Mouse (Mus musculus): ENCODE data around the gene Sdhaf4. TPM values are rescaled to one million over a fixed set of nuclear protein-coding genes. Genes with fewer than 3 reads are reported as not detected.

The Sdhaf4 gene
- polyA plus RNA-seq, 1 experiment from 2014 or later, result 83.5 TPM

- Histone ChIP-seq H3K9me3 (replicated peaks; ENCODE audit: control insufficient read depth, low read length) (peaks cover 3% of the 10 kb centered on the region; the same call in 1 of the 2 replicates), H3K27me3 (ENCODE audit: control insufficient read depth, insufficient read depth, low read length) (no peaks in the 10 kb centered on the region), H3K27ac (ENCODE audit: low read depth, low read length) (no peak overlapping the region), H3K9ac (ENCODE audit: low read depth, low read length) (no peak overlapping the region), H3K4me3 (ENCODE audit: low read depth, low read length) (no peak overlapping the region), H3K4me2 (no peak overlapping the region), H3K36me3 (ENCODE audit: control insufficient read depth, insufficient read depth, low read length) (no peaks in the 10 kb centered on the region), H3K4me1 (ENCODE audit: control insufficient read depth, insufficient read depth, low read length) (no peaks in the 10 kb centered on the region)
- WGBS (ENCODE audit: insufficient replicate concordance), result 29% methylated on average over 1 of the region's 1 CpGs
- ATAC-seq (replicated peaks; ENCODE audit: insufficient number of reproducible peaks, low FRiP score, low TSS enrichment), result no peak
Measured at GRCm38 (mm10) chr1:23966226-23966625, 39.2 kb downstream of the Sdhaf4 start.

- no peaks in the 10 kb centered on the region for H3K36me3 ChIP-seq (ENCODE audit: control insufficient read depth, insufficient read depth, low read length)
- no peak for ATAC-seq (replicated peaks; ENCODE audit: insufficient number of reproducible peaks, low FRiP score, low TSS enrichment)
- peak overlapping the region; percentile 49; the same call in 1 of the 2 replicates for H3K9ac ChIP-seq (ENCODE audit: low read depth, low read length)
- peak overlapping the region; percentile 56 for H3K4me2 ChIP-seq
- no peaks in the 10 kb centered on the region for H3K9me3 ChIP-seq (replicated peaks; ENCODE audit: control insufficient read depth, low read length)
- no peaks in the 10 kb centered on the region for H3K4me1 ChIP-seq (ENCODE audit: control insufficient read depth, insufficient read depth, low read length)
- no peaks in the 10 kb centered on the region for H3K27me3 ChIP-seq (ENCODE audit: control insufficient read depth, insufficient read depth, low read length)
- H3K27ac ChIP-seq (ENCODE audit: low read depth, low read length), result no peak overlapping the region
- WGBS (ENCODE audit: insufficient replicate concordance), result 16% methylated on average over 6 of the region's 6 CpGs
- peak overlapping the region; percentile 26 for H3K4me3 ChIP-seq (ENCODE audit: low read depth, low read length)
Measured at GRCm38 (mm10) chr1:23959415-23959732, 46.1 kb downstream of the Sdhaf4 start.

DNA sequence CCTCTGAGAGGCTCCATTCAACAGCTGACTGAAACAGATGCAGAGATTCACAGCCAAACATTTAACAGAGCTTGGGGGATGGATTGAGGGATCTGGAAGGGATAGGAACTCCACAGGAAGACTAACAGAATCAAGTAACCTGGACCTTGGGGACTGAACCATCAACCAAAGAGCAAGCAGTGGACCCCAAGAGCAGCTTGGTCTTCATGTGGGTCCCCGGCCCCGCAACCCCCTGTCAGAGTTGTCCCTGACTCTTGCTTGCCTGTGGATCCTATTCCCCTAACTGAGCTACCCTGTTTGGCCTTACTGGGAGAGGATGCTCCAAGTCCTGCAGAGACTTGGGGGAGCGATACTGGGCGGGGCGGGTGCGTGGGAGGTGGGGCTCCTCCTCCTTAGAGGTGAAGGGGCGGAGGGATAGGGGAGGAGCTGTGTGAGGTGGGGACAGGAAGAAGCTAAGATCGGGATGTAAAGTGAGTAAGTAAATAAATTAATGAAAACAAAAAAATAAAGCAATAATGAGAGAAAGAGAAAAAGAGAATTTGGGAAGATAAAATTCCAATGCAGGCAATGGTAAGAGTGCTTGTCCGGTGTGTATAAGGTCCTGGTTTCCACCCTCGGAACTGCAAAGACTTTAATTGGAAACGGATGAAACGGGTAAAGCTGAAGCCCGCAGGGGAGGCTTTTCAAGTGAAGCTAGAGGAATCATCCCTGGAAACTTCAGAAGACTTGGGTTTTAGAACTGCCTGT, 46.6 kb downstream of the Sdhaf4 start:
- no peaks in the 10 kb centered on the region for H3K36me3 ChIP-seq (ENCODE audit: control insufficient read depth, insufficient read depth, low read length)
- peak overlapping the region; percentile 26 for H3K4me3 ChIP-seq (ENCODE audit: low read depth, low read length)
- H3K27ac ChIP-seq (ENCODE audit: low read depth, low read length), result no peak overlapping the region
- ATAC-seq (replicated peaks; ENCODE audit: insufficient number of reproducible peaks, low FRiP score, low TSS enrichment), result 0 out of 2 replicates have a peak, but pooled peaks have one; percentile 31
- peak overlapping the region; percentile 49; the same call in 1 of the 2 replicates for H3K9ac ChIP-seq (ENCODE audit: low read depth, low read length)
- H3K9me3 ChIP-seq (replicated peaks; ENCODE audit: control insufficient read depth, low read length), result no peaks in the 10 kb centered on the region
- H3K4me1 ChIP-seq (ENCODE audit: control insufficient read depth, insufficient read depth, low read length), result no peaks in the 10 kb centered on the region
- H3K4me2 ChIP-seq, result peak overlapping the region; percentile 56
- H3K27me3 ChIP-seq (ENCODE audit: control insufficient read depth, insufficient read depth, low read length), result no peaks in the 10 kb centered on the region
- 14% methylated on average over 13 of the region's 13 CpGs for WGBS (ENCODE audit: insufficient replicate concordance)

DNA sequence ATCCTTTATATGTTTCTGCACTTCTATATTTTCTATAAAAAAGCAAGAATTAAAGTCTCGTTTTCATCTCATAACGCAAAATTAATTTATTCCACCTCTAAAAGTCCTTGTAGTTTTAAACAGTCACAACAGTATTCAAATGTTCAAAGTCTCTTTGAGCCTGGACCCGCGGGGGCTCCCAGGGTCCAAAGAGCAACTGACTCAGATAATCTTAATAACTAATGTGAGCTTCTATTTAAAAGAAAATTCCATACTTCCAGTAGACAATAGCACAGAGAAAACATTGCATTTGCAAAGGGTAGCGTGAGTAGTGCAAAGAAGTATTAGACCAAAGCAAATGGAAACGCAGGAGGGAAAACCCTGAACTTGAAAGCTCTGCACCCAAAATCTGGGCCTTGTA, 47.4 kb downstream of the Sdhaf4 start:
- Histone ChIP-seq H3K4me1 (ENCODE audit: control insufficient read depth, insufficient read depth, low read length) (no peaks in the 10 kb centered on the region), H3K4me3 (ENCODE audit: low read depth, low read length) (no peak overlapping the region), H3K9ac (ENCODE audit: low read depth, low read length) (no peak overlapping the region), H3K36me3 (ENCODE audit: control insufficient read depth, insufficient read depth, low read length) (no peaks in the 10 kb centered on the region), H3K27ac (ENCODE audit: low read depth, low read length) (no peak overlapping the region), H3K27me3 (ENCODE audit: control insufficient read depth, insufficient read depth, low read length) (no peaks in the 10 kb centered on the region), H3K9me3 (replicated peaks; ENCODE audit: control insufficient read depth, low read length) (no peaks in the 10 kb centered on the region), H3K4me2 (no peak overlapping the region)
- ATAC-seq (replicated peaks; ENCODE audit: insufficient number of reproducible peaks, low FRiP score, low TSS enrichment), result no peak
- 82% methylated on average over 6 of the region's 6 CpGs for WGBS (ENCODE audit: insufficient replicate concordance)

- H3K36me3 ChIP-seq (ENCODE audit: control insufficient read depth, insufficient read depth, low read length), result no peaks in the 10 kb centered on the region
Measured at GRCm38 (mm10) chr1:23955539-23955938, 49.9 kb downstream of the Sdhaf4 start.

DNA sequence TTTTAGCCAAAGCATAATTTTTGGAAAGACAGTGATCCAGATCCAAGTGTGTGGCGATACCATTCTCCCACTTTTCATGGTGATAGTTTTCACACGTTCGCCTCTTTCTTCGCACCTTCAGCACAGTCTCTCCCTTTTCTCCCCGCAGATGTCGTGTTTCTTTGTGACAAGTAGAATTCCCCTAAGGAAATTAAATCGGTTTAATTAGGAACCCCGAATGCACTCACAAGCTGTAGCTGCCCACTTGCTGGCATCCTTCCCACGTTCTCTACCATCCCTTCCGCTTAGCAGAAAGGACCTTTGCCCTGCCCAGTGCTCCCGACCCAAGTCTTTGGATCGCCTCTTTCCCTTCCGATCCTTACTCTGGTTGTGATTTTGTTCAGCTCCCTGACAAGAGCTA, 51.5 kb downstream of the Sdhaf4 start:
- Histone ChIP-seq H3K4me1 (ENCODE audit: control insufficient read depth, insufficient read depth, low read length) (no peaks in the 10 kb centered on the region), H3K36me3 (ENCODE audit: control insufficient read depth, insufficient read depth, low read length) (no peaks in the 10 kb centered on the region), H3K9me3 (replicated peaks; ENCODE audit: control insufficient read depth, low read length) (no peaks in the 10 kb centered on the region), H3K9ac (ENCODE audit: low read depth, low read length) (no peak overlapping the region), H3K4me3 (ENCODE audit: low read depth, low read length) (no peak overlapping the region), H3K27ac (ENCODE audit: low read depth, low read length) (no peak overlapping the region), H3K27me3 (ENCODE audit: control insufficient read depth, insufficient read depth, low read length) (no peaks in the 10 kb centered on the region), H3K4me2 (no peak overlapping the region)
- ATAC-seq (replicated peaks; ENCODE audit: insufficient number of reproducible peaks, low FRiP score, low TSS enrichment), result no peak
- 82% methylated on average over 13 of the region's 13 CpGs for WGBS (ENCODE audit: insufficient replicate concordance)

More at GRCm38 (mm10) chr1:23955539-23955938, 49.9 kb downstream of the Sdhaf4 start:
- no peak overlapping the region for H3K9ac ChIP-seq (ENCODE audit: low read depth, low read length)
- H3K4me1 ChIP-seq (ENCODE audit: control insufficient read depth, insufficient read depth, low read length), result no peaks in the 10 kb centered on the region
- H3K27me3 ChIP-seq (ENCODE audit: control insufficient read depth, insufficient read depth, low read length), result no peaks in the 10 kb centered on the region
- H3K9me3 ChIP-seq (replicated peaks; ENCODE audit: control insufficient read depth, low read length), result no peaks in the 10 kb centered on the region
- ATAC-seq (replicated peaks; ENCODE audit: insufficient number of reproducible peaks, low FRiP score, low TSS enrichment), result no peak
- no peak overlapping the region for H3K4me3 ChIP-seq (ENCODE audit: low read depth, low read length)
- no peak overlapping the region for H3K4me2 ChIP-seq
- WGBS (ENCODE audit: insufficient replicate concordance), result 82% methylated on average over 4 of the region's 4 CpGs
- no peak overlapping the region for H3K27ac ChIP-seq (ENCODE audit: low read depth, low read length)

DNA sequence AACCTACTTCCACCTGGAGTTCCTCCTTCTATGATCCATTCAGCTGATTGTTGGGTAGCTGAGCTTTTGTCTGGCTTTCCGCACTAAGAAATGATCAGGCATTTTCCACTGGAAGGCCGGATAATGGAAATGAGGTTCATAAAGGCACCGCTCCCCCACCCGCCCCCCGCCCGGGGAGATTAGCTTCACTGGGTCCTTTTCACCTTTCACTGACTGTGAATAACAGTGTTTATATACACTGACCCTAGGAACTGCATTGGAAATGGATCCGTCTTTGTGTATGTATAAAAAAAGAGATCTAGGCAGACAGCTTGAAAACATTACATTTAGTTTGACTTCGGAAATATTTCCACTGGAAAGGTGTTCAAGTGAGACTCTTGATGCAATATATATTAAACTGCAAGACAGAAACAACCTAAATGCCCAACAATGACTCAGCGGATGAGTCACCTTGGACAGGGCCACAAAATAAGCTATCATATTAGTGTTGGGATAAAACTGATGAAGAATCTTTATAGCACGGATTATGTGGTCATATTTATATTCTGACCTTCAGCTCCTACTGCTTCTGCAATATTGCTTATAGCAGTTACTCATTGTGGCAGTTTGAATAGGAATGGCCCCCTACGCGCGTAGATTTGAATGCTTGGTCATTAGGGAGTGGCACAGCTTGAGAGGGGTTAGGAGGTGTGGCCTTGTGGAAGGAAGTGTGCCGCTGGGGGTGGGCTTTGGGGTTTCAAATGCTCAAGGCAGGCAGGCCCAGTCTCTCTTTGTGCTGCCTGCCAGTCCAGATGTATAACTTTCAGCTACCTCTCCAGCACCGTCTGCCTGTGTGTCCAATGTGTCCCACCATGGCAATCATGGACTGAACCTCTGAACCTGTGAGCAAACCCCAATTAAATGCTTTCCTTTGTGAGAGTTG, 56.4 kb downstream of the Sdhaf4 start:
- ATAC-seq (replicated peaks; ENCODE audit: insufficient number of reproducible peaks, low FRiP score, low TSS enrichment), result no peak
- Histone ChIP-seq H3K27ac (ENCODE audit: low read depth, low read length) (no peak overlapping the region), H3K4me3 (ENCODE audit: low read depth, low read length) (no peak overlapping the region), H3K9me3 (replicated peaks; ENCODE audit: control insufficient read depth, low read length) (no peaks in the 10 kb centered on the region), H3K27me3 (ENCODE audit: control insufficient read depth, insufficient read depth, low read length) (no peaks in the 10 kb centered on the region), H3K36me3 (ENCODE audit: control insufficient read depth, insufficient read depth, low read length) (no peaks in the 10 kb centered on the region), H3K9ac (ENCODE audit: low read depth, low read length) (no peak overlapping the region), H3K4me2 (no peak overlapping the region), H3K4me1 (ENCODE audit: control insufficient read depth, insufficient read depth, low read length) (no peaks in the 10 kb centered on the region)
- WGBS (ENCODE audit: insufficient replicate concordance), result 81% methylated on average over 15 of the region's 15 CpGs

- no peaks in the 10 kb centered on the region for H3K9me3 ChIP-seq (replicated peaks; ENCODE audit: control insufficient read depth, low read length)
- H3K4me3 ChIP-seq (ENCODE audit: low read depth, low read length), result no peak overlapping the region
Measured at GRCm38 (mm10) chr1:23948290-23948689, 57.2 kb downstream of the Sdhaf4 start.

More at GRCm38 (mm10) chr1:23948290-23948689, 57.2 kb downstream of the Sdhaf4 start:
- Histone ChIP-seq H3K9ac (ENCODE audit: low read depth, low read length) (no peak overlapping the region), H3K27ac (ENCODE audit: low read depth, low read length) (no peak overlapping the region), H3K4me2 (no peak overlapping the region), H3K27me3 (ENCODE audit: control insufficient read depth, insufficient read depth, low read length) (no peaks in the 10 kb centered on the region), H3K36me3 (ENCODE audit: control insufficient read depth, insufficient read depth, low read length) (no peaks in the 10 kb centered on the region), H3K4me1 (ENCODE audit: control insufficient read depth, insufficient read depth, low read length) (no peaks in the 10 kb centered on the region)
- no peak for ATAC-seq (replicated peaks; ENCODE audit: insufficient number of reproducible peaks, low FRiP score, low TSS enrichment)
- 71% methylated on average over 7 of the region's 7 CpGs for WGBS (ENCODE audit: insufficient replicate concordance)

All from heart, embryonic 11.5 days (tissue).